Mouse (Mus musculus) heart, embryonic 16.5 days (tissue): ENCODE measurements at regions not wholly inside any gene's neighbourhood (a gene's known extent, or its start where the extent isn't known, plus 50 kb on each side); places are given as distances from the start of the nearest gene placed in this dataset.

ENCODE experiments used
- ATAC-seq: fragments of 200-750 bp; cut with Nextera tagmentation; replicated peaks from 2 replicates; pipeline ENCODE4 v1.8.0; 2017; ENCODE audit warnings: moderate number of reproducible peaks; ENCODE audit not compliant: insufficient read depth, low FRiP score; ENCODE audit errors: extremely low read depth
- H3K27ac ChIP-seq: fragments of 300-500 bp; sonication (generic); 2 replicates; pipeline ENCODE4 v1.5.1; 2014; ENCODE audit warnings: mild to moderate bottlenecking, low read length, control low read depth, moderate library complexity
- H3K27me3 ChIP-seq: fragments of 300-500 bp; sonication (generic); 2 replicates; pipeline ENCODE4 v1.6.1; 2014; ENCODE audit warnings: low read length, mixed read lengths; ENCODE audit not compliant: control insufficient read depth, insufficient read depth
- H3K36me3 ChIP-seq: fragments of 300-500 bp; sonication (generic); 2 replicates; pipeline ENCODE4 v1.6.1; 2014; ENCODE audit not compliant: control insufficient read depth, insufficient read depth
- H3K4me1 ChIP-seq: fragments of 300-500 bp; sonication (generic); 2 replicates; pipeline ENCODE4 v1.6.1; 2014; ENCODE audit warnings: low read length, mixed read lengths; ENCODE audit not compliant: control insufficient read depth, insufficient read depth
- H3K4me2 ChIP-seq: fragments of 300-500 bp; sonication (generic); 2 replicates; pipeline ENCODE4 v1.6.1; 2014; ENCODE audit warnings: low read depth, mild to moderate bottlenecking, control low read depth, low read length
- H3K4me3 ChIP-seq: fragments of 300-500 bp; sonication (generic); 2 replicates; pipeline ENCODE4 v1.5.1; 2014; ENCODE audit warnings: mild to moderate bottlenecking, control low read depth, low read length
- H3K9ac ChIP-seq: fragments of 300-500 bp; sonication (generic); 2 replicates; pipeline ENCODE4 v1.6.1; 2014; ENCODE audit warnings: low read length, control low read depth
- H3K9me3 ChIP-seq: fragments of 300-500 bp; sonication (generic); replicated peaks from 2 replicates; pipeline ENCODE4 v1.6.1; 2016; ENCODE audit warnings: low read length; ENCODE audit not compliant: control insufficient read depth
- WGBS: fragments of 180-500 bp; shearing (Covaris S2); extraction: QIAGEN DNeasy Blood & Tissue Kit; methylation state at CpG from one replicate; pipeline ENCODE4 v1.1.7; 2014; 5-methylcytosine and 5-hydroxymethylcytosine counted together

- Histone ChIP-seq H3K4me1 (no peaks in the 10 kb centered on the region), H3K4me3 (no peak overlapping the region), H3K9me3 (no peaks in the 10 kb centered on the region), H3K36me3 (no peaks in the 10 kb centered on the region), H3K27me3 (peaks cover 61% of the 10 kb centered on the region), H3K4me2 (no peak overlapping the region), H3K27ac (no peak overlapping the region), H3K9ac (no peak overlapping the region)
- ATAC-seq = no peak
- WGBS = 53% methylated on average over 8 of the region's 9 CpGs
Measured at GRCm38 (mm10) chr12:110185399-110185798, 93.5 kb upstream of the Dio3 start.

GRCm38 (mm10) chr12:110186381-110186780 lies 92.5 kb upstream of the Dio3 start:
- H3K27ac ChIP-seq = no peak overlapping the region
- 51% methylated on average over 3 of the region's 3 CpGs for WGBS
- peaks cover 70% of the 10 kb centered on the region for H3K27me3 ChIP-seq
- H3K36me3 ChIP-seq = no peaks in the 10 kb centered on the region
- no peaks in the 10 kb centered on the region for H3K4me1 ChIP-seq
- H3K4me3 ChIP-seq = no peak overlapping the region
- no peak overlapping the region for H3K4me2 ChIP-seq
- no peak overlapping the region for H3K9ac ChIP-seq
- ATAC-seq = no peak
- H3K9me3 ChIP-seq = no peaks in the 10 kb centered on the region

GRCm38 (mm10) chr12:110186911-110187245 lies 92.0 kb upstream of the Dio3 start:
- no peak overlapping the region for H3K27ac ChIP-seq
- H3K27me3 ChIP-seq = peaks cover 75% of the 10 kb centered on the region
- no peak for ATAC-seq
- no peaks in the 10 kb centered on the region for H3K4me1 ChIP-seq
- H3K9me3 ChIP-seq = no peaks in the 10 kb centered on the region
- no peaks in the 10 kb centered on the region for H3K36me3 ChIP-seq
- H3K4me3 ChIP-seq = no peak overlapping the region
- H3K4me2 ChIP-seq = no peak overlapping the region
- no peak overlapping the region for H3K9ac ChIP-seq
- WGBS = 22% methylated on average over 10 of the region's 10 CpGs

- Histone ChIP-seq H3K4me1 (no peaks in the 10 kb centered on the region), H3K36me3 (no peaks in the 10 kb centered on the region), H3K9ac (no peak overlapping the region), H3K27me3 (peaks cover 80% of the 10 kb centered on the region), H3K27ac (no peak overlapping the region), H3K4me3 (no peak overlapping the region), H3K4me2 (no peak overlapping the region), H3K9me3 (no peaks in the 10 kb centered on the region)
- no peak; the same call in 1 of the 2 replicates for ATAC-seq
- WGBS = 3% methylated on average over 48 of the region's 49 CpGs
Measured at GRCm38 (mm10) chr12:110187246-110188135, 91.4 kb upstream of the Dio3 start.

GRCm38 (mm10) chr12:110188136-110188631 lies 90.7 kb upstream of the Dio3 start:
- no peaks in the 10 kb centered on the region for H3K4me1 ChIP-seq
- no peaks in the 10 kb centered on the region for H3K36me3 ChIP-seq
- no peak overlapping the region for H3K4me2 ChIP-seq
- no peak overlapping the region for H3K9ac ChIP-seq
- WGBS = 0% methylated on average over 29 of the region's 29 CpGs
- H3K9me3 ChIP-seq = no peaks in the 10 kb centered on the region
- ATAC-seq = no peak
- H3K27ac ChIP-seq = no peak overlapping the region
- no peak overlapping the region for H3K4me3 ChIP-seq
- peaks cover 81% of the 10 kb centered on the region for H3K27me3 ChIP-seq

- Histone ChIP-seq H3K4me3 (no peak overlapping the region), H3K4me1 (no peaks in the 10 kb centered on the region), H3K36me3 (no peaks in the 10 kb centered on the region), H3K9ac (no peak overlapping the region), H3K4me2 (no peak overlapping the region), H3K27me3 (peaks cover 80% of the 10 kb centered on the region), H3K27ac (no peak overlapping the region), H3K9me3 (no peaks in the 10 kb centered on the region)
- no peak for ATAC-seq
- 1% methylated on average over 39 of the region's 39 CpGs for WGBS
Measured at GRCm38 (mm10) chr12:110188641-110189328, 90.1 kb upstream of the Dio3 start.

- Histone ChIP-seq H3K4me3 (no peak overlapping the region), H3K27me3 (peaks cover 76% of the 10 kb centered on the region), H3K4me2 (no peak overlapping the region), H3K9ac (no peak overlapping the region), H3K9me3 (no peaks in the 10 kb centered on the region), H3K4me1 (no peaks in the 10 kb centered on the region), H3K36me3 (no peaks in the 10 kb centered on the region), H3K27ac (no peak overlapping the region)
- 0% methylated on average over 19 of the region's 19 CpGs for WGBS
- ATAC-seq = no peak
Measured at GRCm38 (mm10) chr12:110189329-110189642, 89.6 kb upstream of the Dio3 start.

- Histone ChIP-seq H3K4me1 (no peaks in the 10 kb centered on the region), H3K27me3 (peaks cover 50% of the 10 kb centered on the region), H3K9me3 (no peaks in the 10 kb centered on the region), H3K27ac (no peak overlapping the region), H3K4me2 (no peak overlapping the region), H3K9ac (no peak overlapping the region), H3K4me3 (no peak overlapping the region), H3K36me3 (no peaks in the 10 kb centered on the region)
- WGBS = 71% methylated on average over 8 of the region's 8 CpGs
- ATAC-seq = no peak
Measured at GRCm38 (mm10) chr12:110192186-110192585, 86.7 kb upstream of the Dio3 start.

GRCm38 (mm10) chr12:110197366-110197765 lies 81.5 kb upstream of the Dio3 start:
- WGBS = 65% methylated on average over 3 of the region's 3 CpGs
- no peak overlapping the region for H3K9ac ChIP-seq
- H3K36me3 ChIP-seq = no peaks in the 10 kb centered on the region
- peaks cover 3% of the 10 kb centered on the region for H3K27me3 ChIP-seq
- no peaks in the 10 kb centered on the region for H3K9me3 ChIP-seq
- H3K4me3 ChIP-seq = no peak overlapping the region
- H3K4me2 ChIP-seq = no peak overlapping the region
- no peak for ATAC-seq
- H3K4me1 ChIP-seq = no peaks in the 10 kb centered on the region
- no peak overlapping the region for H3K27ac ChIP-seq
